Mouse (Mus musculus): Measurements from ENCODE around the gene Ankrd66.
"Not testable (repeated sequence)": the region's sequence is repeated elsewhere in the genome, so short reads cannot be mapped to it uniquely, and the experiment has no call there.

Gene Ankrd66

DNA sequence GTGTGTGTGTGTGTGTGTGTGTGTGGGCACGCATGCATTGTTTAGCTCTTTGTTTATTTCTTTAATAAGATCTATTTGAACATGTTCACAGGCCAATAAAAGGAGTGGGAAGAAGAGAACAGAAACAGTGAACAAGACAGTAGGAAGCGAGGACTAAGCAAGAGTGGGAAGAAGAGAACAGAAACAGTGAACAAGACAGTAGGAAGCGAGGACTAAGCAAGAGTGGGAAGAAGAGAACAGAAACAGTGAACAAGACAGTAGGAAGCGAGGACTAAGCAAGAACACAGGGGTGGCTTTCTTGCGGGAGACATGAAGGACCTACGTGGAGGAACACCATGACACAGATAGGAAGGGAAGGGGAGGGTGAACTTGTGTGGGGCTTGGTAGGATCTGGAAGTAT lies 6.6 kb downstream of the Ankrd66 start:
- DNase-seq (ENCODE audit: low read depth, low spot score), result not testable (repeated sequence)

DNA sequence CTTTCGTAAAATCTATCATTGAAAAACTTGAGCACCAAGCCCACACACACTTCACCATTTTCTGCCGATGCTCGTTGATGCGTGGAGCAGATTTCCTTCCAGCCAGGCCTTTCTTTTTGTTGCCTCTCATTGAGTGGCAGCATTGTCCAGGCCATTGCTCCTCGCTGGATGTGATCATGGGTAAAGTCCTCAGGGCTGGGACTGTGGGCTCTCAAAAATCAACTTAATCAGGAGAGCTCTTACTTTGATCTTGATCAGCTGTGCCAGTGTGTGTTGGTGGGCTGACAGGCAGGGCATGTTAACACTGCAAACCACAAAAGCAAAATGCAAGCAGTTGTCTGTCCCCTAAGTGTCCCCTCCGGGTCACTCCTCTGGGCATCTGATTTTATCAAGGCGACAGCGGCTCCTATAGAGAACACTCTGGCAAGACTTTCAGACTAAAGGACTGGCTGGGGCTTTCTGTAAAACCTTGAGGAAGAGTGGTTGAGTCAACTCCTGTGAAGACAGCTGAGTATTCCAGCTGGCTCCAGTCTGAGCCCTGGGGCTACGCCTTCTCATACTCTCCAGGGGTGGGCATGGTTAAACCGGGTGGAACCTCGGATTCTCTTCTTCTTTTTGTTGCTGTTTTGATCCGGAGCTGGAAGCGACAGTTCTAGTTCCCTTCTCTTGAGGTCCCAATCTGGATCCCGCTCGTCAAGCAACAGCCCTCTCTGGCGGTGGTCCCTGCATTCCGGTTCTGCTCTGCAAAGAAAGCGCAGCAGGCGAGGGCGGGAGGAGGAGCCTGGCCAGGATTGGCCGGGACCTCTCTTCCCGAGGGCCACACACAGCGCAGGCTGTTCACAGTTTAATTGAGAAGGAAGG lies 8.8 kb downstream of the Ankrd66 start:
- DNase-seq (ENCODE audit: low read depth, low spot score), result peak; percentile 43

DNA sequence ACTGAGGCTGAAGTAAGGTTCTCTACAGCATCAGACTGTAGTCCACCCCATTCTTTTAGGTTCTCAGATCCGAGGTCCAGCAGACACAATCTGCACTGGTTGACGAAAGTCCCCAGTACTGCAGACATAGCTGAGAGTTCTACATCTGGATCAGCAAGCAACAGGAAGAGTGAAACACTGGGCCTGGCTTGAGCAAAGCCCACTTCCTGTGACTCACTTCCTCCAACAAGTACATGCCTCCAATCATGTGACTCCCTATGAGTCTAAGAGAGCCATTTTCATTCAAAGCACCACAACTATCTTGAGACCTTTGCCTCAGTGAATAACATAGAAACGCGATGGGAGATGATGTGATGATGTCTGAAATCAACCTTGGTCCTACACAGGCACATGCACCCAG lies 12.2 kb downstream of the Ankrd66 start:
- DNase-seq (ENCODE audit: low read depth, low spot score), result no peak

DNA sequence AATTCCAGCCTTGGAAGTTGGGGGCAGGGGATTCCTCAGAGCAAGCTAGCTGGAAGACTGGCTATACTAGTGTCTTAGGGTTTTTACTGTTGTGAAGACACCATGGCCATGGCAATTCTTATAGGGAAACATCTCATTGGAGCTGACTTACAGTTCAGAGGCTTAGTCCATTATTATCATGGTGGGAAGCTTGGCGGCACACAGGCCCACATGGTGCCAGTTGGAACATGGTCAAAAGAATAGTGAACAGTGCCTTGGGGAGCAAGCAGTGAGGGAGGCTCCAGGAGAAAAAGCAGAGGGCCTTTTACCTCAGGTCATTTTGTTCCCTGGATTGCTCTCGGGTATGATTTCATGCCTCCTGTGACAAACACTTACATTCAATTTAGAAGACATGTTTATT lies 12.9 kb downstream of the Ankrd66 start:
- DNase-seq (ENCODE audit: low read depth, low spot score), result no peak

DNA sequence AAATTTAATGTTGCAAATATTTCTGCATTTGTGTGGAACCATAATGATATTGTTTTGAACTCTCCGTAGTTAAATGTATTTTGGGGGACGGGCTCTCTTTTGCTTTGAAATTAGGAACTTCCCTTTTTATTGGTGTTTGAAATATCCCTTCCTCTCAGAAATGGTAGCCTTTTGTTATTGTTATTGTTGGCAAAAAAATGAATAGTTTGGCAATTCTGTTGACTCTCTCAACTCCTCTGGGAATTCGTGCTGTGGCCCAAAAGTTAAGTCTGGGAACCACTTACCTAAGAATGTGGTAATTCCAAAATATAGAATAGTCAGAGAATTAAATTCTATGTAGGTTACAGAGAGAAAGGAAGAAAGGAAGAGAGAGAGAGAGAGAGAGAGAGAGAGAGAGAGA lies 23.3 kb downstream of the Ankrd66 start:
- no peak for DNase-seq (ENCODE audit: low read depth, low spot score)

DNA sequence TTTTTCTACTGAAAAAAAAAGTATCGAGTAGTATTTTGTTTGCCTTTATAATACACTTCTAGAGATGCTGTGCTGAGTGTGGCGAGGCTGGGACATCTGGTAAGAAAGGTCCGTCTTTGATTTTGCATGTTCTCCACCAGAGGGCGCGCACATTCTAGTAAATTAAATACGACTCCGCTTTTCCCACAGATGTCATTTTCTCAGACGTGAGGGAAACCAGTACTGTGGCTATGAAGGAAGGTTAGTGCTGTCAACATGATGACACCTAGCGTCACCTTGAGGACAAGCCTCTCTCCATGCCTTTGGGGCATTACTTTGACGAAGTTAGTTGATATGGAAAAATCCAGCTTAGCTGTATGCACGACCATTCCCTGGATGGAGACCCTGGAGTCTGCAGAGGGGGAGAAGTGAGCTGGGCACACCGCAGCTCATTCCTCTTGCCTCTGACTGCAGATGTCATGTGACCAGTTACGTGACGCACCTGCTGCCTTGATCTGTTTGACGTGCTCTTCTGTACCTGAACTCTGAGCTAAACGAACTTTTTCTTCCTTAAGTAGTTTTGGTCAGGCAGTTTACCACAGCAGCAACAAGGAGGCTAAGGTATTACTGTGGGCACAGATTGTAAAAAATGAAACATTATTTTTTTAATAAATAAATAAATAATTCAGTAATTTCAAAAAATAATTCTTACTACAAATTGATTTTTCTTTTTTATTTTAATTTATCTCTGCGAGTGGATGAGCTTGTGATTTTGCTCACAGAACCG lies 24.6 kb downstream of the Ankrd66 start:
- DNase-seq (ENCODE audit: low read depth, low spot score), result peak; percentile 72

DNA sequence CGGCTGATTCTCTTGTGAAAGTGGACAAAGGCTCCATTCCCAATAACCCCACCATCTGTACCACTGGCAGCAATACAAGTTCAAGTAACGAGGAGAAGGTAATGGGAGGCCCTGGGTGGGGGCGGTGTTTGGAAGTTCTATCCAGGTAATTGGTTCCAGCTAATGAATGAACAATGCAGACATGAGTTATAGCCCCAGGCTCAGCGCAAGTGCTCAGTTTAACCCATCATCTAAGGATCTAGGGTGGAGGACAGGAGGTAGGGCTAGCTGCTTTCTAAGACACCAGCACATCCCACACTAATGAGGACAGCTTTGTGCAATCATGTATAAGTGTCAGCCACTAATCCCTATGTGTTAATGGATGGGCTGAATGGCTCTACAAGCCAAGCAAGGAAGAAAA lies 32.7 kb downstream of the Ankrd66 start:
- no peak for DNase-seq (ENCODE audit: low read depth, low spot score)

DNA sequence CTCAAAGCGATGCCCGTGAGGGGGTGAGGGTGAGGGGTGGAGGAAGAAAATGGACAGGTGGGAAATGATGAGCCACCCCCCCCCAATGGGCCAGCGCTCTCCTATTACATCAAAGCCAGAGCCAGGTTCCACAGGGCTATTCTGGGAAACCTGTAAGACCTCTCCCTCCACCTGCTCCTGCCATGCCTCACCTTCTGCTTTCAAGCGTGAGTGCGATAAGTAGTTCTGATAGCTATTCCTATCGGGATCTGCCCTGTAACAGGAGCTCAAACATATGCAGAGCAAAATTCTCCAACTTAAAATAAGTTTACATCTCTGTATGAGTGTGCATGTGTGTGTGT lies 38.9 kb downstream of the Ankrd66 start:
- DNase-seq (ENCODE audit: low read depth, low spot score), result no peak

DNA sequence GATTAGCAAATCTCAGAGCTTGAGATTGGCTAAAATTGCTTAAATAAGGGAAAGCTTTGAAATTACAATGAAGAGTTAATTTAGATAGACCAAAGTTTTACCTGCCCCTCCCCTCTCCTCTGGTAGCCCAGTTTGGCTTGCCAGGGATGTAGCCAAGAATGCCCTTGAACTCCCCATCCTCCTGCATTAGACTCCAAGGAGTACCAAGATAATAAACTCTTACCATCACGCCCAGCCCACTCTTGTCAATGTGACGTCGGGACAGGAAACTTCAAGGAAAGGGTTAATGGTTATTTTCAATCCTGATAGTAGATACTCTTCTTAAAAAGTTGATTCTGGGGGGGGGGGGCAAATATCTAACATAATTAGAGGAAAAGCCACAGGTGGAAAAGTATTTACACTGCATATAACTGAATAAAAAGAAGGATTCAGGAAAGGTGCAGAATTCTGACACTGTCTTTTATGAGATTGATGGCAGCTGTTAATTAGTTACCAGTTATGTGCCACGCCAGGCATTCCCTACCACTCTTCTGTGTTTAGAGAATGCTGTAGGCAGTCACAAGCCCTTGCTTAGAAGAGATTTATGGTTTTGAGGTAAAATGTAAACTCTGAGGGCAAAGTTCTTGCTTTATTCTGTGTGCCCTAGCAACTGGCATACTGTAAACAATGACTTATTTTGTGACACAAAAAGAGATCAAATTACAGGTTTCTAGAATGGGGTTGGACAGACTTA lies 39.4 kb downstream of the Ankrd66 start:
- DNase-seq (ENCODE audit: low read depth, low spot score), result no peak

DNA sequence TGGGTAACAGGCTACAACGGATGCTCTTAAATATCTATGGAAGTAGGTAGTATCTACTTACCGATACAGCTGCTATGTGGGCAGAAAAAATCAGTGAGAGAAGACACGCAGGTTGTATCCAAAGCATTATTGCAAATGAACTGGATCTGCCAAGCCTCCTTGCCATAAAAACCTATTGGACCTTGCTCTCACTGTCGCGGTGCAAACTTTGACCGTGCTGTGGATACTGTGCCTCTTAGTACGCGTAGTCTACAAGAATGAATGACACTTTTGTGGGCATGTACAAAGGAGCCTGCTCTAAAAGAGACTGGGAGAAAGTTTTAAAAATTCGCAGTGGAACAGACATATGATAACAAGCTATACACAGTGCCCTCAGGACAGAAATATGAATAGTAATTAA lies 40.8 kb downstream of the Ankrd66 start, which contains the start of gene Mep1a:
Gene Mep1a (minus strand): TSS at position 221 of the 400 bp plus-strand sequence.
- DNase-seq (ENCODE audit: low read depth, low spot score), result no peak

DNA sequence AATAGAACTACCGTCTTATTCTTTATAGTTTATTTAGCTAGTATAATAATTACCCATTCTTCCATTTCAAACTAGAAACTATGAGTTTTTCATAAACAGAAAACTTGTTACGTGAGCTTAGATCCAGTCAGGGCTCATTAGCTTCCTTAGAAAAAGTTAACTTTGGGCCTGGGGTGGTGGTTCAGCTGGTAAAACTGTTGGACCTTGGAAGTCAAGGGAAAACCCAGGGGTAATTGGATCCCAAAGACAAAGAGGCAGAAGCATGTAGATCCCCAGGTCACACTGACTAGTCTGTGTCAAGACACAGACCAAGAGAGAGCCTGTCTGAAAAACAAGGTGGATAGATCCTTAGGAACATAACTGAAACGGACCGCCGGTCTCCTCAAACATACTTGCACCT lies 41.8 kb downstream of the Ankrd66 start:
- DNase-seq (ENCODE audit: low read depth, low spot score), result no peak

DNA sequence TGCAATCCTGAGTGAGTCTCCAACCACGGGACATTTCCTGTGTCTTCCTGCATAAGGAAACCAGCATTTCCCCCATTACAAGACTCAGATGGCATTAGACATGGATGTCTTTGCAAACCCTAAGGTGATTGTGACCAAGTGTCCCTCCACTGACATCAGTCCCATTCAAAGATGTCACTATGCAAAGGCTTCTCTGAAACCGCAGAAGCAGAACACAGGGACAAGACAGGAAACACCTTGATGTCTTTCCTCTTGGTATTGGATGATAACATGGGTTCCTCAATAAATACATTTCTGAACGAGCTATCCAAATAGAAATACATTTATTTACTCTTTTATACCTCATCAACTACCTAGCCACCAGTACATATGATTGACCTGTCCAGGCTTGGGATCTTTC lies 42.2 kb downstream of the Ankrd66 start:
- DNase-seq (ENCODE audit: low read depth, low spot score), result no peak

DNA sequence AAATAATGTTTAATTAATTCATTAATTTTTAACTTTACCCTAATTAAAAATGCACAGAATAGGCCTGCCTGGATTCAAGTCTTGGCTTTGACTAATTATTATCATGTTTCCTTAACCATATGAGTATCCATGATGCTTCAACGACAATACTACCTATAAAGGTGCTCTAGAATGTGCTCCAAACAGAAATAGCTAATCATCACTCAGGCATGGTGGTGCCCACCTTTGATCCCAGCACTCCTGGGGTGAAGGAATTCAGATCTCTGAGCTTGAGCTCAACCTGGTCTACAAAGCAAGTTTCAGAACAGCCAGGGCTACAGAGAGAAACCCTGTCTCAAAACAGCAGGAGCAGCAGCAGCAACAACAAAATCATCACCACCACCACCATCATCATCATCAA lies 42.9 kb downstream of the Ankrd66 start:
- DNase-seq (ENCODE audit: low read depth, low spot score), result no peak

DNA sequence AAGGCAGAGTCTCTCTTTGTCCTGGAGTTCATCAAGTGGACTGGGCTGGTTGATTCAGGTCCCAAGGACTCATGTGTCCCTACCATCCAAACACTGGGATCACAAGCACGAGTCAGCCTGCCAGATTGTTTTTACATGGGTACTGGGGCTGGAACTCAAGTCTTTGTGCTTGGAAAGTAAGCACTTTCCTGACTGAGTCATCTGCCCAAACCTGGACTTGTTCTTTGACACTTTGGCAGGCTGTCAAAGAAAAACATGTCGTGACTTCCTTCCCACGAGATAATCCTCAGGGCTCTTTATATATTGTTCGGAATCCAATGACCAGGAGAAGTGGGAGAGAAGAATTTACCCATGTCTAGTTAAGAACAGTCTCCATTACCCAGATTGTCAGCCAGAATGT lies 45.9 kb downstream of the Ankrd66 start:
- no peak for DNase-seq (ENCODE audit: low read depth, low spot score)

DNA sequence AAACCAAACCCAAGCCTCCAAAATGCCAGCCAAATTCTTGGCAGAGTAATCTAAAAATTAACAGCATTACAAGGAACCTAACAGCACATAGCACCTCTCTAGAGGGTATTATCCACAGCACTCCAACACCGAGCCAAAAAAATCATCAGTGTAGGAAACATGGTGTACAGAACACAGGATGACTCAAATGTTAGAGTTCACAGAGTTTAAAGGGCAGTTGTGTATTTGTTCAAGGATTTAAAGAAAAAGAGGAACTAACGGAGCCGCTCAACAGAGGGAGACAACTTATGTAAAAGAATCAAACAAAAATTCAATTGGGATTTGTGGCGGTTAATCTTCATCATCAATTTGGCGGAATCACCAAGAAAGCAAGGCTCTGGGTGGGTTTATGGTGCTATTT lies 47.9 kb downstream of the Ankrd66 start:
- no peak for DNase-seq (ENCODE audit: low read depth, low spot score)

DNA sequence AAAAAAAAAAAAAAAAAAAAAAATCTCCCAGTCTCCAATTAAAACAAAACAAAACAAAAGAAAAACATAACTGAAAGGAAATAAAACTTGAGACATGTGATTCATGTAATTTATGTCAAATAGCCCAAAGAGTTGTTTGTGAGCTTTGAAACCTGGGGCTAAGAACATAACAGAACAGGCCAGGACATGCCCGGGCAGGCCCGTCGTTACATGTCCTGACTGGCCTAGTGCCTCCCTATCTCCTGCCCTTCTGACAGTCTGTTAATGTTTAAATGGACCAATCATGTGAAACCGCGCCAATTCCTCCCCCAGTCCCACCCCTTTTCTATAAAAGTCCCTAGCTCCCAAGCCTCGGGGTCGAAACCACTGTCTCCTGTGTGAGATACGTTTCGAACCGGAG lies 53.1 kb downstream of the Ankrd66 start:
- not testable (repeated sequence) for DNase-seq (ENCODE audit: low read depth, low spot score)

DNA sequence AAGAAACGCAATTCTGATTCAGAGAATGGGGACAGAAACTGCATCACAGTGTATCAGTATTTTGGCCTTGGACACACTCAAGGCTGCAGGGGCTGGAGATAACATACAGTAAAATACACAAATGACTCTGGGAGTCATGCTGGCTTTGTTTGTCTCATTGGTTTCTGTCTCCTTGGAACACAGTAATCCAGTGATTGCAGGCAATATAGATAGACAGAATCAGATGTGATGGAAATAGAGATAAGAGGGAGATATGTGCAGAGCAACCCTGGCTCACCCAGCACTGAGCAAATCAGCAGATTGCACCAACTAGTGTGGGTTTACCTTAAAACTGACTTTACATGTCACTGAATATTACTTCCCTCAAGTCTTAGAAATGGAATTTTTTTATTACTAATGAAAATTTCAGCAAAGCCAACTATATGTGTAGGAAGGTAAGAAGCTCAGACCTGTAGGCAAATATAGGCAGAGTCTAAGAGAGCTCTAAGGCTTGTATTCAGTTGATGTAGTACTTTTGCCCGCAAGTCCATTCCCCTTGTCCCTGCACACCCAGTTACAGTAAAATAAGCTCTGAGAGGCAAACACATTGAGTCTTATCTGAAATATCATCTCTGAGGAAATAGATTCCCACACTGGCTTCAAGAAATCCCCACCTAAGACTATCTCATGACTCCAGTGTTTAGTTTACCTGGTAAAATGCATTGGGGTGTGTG lies 54.8 kb downstream of the Ankrd66 start:
- DNase-seq (ENCODE audit: low read depth, low spot score), result no peak

DNA sequence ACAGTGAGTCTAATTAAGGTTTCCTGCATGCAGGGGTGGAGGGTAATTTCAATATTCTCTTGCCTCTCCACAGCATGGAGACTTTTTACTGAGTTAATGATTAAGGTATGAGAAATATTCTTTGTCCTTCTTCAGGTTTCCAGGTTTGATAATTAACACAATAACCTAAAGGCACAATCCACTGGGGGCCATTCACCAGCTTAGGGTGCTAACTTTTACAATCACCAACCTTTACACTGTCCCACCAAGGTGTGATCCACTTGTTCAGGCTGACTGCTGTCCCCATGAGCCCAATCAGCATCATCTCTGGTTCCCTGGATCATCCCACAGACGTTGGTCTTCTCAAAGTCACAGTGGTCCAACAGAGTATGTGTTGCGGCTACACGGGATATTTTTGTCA lies 57.5 kb downstream of the Ankrd66 start:
- DNase-seq (ENCODE audit: low read depth, low spot score), result no peak
